Mouse (Mus musculus): ENCODE data around the gene Ddah2. TPM values are rescaled to one million over a fixed set of nuclear protein-coding genes. Genes with fewer than 3 reads are reported as not detected.

The Ddah2 gene
- polyA plus RNA-seq, 2 experiments = 12.0 to 16.1 TPM

GRCm38 (mm10) chr17:35064378-35064877, 5.6 kb downstream of the Ddah2 start:
- Histone ChIP-seq H3K9me3 (ENCODE audit: control insufficient read depth, low read length) (no peaks in the 10 kb centered on the region), H3K9ac (replicated peaks) (no peak overlapping the region), H3K4me1 (replicated peaks; ENCODE audit: control insufficient read depth in 2 of 2, insufficient read depth in 2 of 2, low read length in 1 of 2) (peaks cover 12 to 13% of the 10 kb centered on the region in 2 experiments), H3K4me3 (ENCODE audit: insufficient read depth in 1 of 2, low read depth in 2 of 2, low read length in 2 of 2) (peak overlapping the region in 1 of 2 experiments; percentile 43; a peak in 2 of 4 replicates), H3K4me2 (ENCODE audit: low read depth) (peak overlapping the region; percentile 72), H3K27me3 (ENCODE audit: control insufficient read depth, insufficient read depth, low read length) (peaks cover 41% of the 10 kb centered on the region), H3K27ac (no peak overlapping the region), H3K36me3 (replicated peaks; ENCODE audit: control insufficient read depth, insufficient read depth, low read depth) (no peaks in the 10 kb centered on the region)
- ATAC-seq (ENCODE audit: insufficient read depth) (no peak), DNase-seq (ENCODE audit: low read depth in 3 of 3, low spot score in 3 of 3) (no peak)
- WGBS (ENCODE audit: insufficient replicate concordance) = 25% methylated on average over 10 of the region's 10 CpGs
- TF ChIP-seq CTCF (IDR thresholded peaks at IDR 0.05; ENCODE audit: low read depth) = no peak
- TF ChIP-seq EP300 (IDR thresholded peaks at IDR 0.05; ENCODE audit: low read depth) = no peak

GRCm38 (mm10) chr17:35064951-35065947, 6.4 kb downstream of the Ddah2 start, which contains the start of gene Ly6g6c:
Gene Ly6g6c (plus strand): TSS chr17:35065388.
- peaks cover 41% of the 10 kb centered on the region for H3K27me3 ChIP-seq (ENCODE audit: control insufficient read depth, insufficient read depth, low read length)
- no peak within 1 kb of the TSS for H3K27ac ChIP-seq
- DNase-seq (ENCODE audit: low read depth in 3 of 3, low spot score in 3 of 3) = no peak
- WGBS (ENCODE audit: insufficient replicate concordance) = 2% methylated on average over 48 of the region's 48 CpGs
- ATAC-seq (ENCODE audit: insufficient read depth) = peak; percentile 38
- TF ChIP-seq EP300 (IDR thresholded peaks at IDR 0.05; ENCODE audit: low read depth) (no peak), CTCF (IDR thresholded peaks at IDR 0.05; ENCODE audit: low read depth) (no peak)
- peaks cover 9 to 11% of the 10 kb centered on the region in 2 experiments for H3K4me1 ChIP-seq (replicated peaks; ENCODE audit: control insufficient read depth in 2 of 2, insufficient read depth in 2 of 2, low read length in 1 of 2)
- no peaks in the 10 kb centered on the region for H3K36me3 ChIP-seq (replicated peaks; ENCODE audit: control insufficient read depth, insufficient read depth, low read depth)
- no peaks in the 10 kb centered on the region for H3K9me3 ChIP-seq (ENCODE audit: control insufficient read depth, low read length)
- peak within 1 kb of the TSS; percentile 72 for H3K4me2 ChIP-seq (ENCODE audit: low read depth)
- H3K9ac ChIP-seq (replicated peaks) = peak within 1 kb of the TSS; percentile 23; the same call in 1 of the 2 replicates
- peak within 1 kb of the TSS; percentile 37 to 43 for H3K4me3 ChIP-seq (ENCODE audit: insufficient read depth in 1 of 2, low read depth in 2 of 2, low read length in 2 of 2)

DNA sequence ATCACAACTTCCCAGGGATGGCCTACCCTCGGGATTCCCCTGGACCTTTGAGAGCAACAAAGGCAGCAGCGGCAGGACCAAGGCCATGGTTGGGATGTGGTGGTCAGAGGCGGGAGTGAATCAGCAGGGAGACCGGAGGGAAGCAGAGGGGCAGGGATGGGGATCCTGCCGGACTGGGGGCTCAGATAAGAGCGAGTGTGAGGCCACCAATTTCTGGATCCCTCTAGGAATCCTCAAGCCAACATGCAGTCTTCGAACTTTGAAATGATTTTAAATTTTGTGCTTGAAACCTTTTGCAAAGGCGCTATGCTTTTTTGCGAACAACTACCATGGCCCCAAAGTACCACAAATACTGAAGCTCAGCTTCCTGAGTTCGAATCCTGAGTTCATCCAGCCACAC, 7.2 kb downstream of the Ddah2 start, which contains the start of gene Mpig6b:
Mpig6b (minus strand) TSS at position 101 of the 400 bp plus-strand sequence.
- Histone ChIP-seq H3K4me1 (replicated peaks; ENCODE audit: control insufficient read depth in 2 of 2, insufficient read depth in 2 of 2, low read length in 1 of 2) (peaks cover 9 to 11% of the 10 kb centered on the region in 2 experiments), H3K4me3 (ENCODE audit: insufficient read depth in 1 of 2, low read depth in 2 of 2, low read length in 2 of 2) (peak within 1 kb of the TSS; percentile 37 to 43), H3K9me3 (ENCODE audit: control insufficient read depth, low read length) (no peaks in the 10 kb centered on the region), H3K27ac (no peak within 1 kb of the TSS), H3K27me3 (ENCODE audit: control insufficient read depth, insufficient read depth, low read length) (peaks cover 41% of the 10 kb centered on the region), H3K9ac (replicated peaks) (peak within 1 kb of the TSS; percentile 23; the same call in 1 of the 2 replicates), H3K4me2 (ENCODE audit: low read depth) (peak within 1 kb of the TSS; percentile 72), H3K36me3 (replicated peaks; ENCODE audit: control insufficient read depth, insufficient read depth, low read depth) (no peaks in the 10 kb centered on the region)
- DNase-seq (ENCODE audit: low read depth in 3 of 3, low spot score in 3 of 3) (no peak), ATAC-seq (ENCODE audit: insufficient read depth) (no peak)
- no peak for TF ChIP-seq EP300 (IDR thresholded peaks at IDR 0.05; ENCODE audit: low read depth)
- TF ChIP-seq CTCF (IDR thresholded peaks at IDR 0.05; ENCODE audit: low read depth) = no peak
- WGBS (ENCODE audit: insufficient replicate concordance) = 32% methylated on average over 10 of the region's 10 CpGs

GRCm38 (mm10) chr17:35068213-35068914, 9.5 kb downstream of the Ddah2 start:
- 67% methylated on average over 17 of the region's 17 CpGs for WGBS (ENCODE audit: insufficient replicate concordance)
- ATAC-seq (ENCODE audit: insufficient read depth) (no peak), DNase-seq (ENCODE audit: low read depth in 3 of 3, low spot score in 3 of 3) (no peak)
- Histone ChIP-seq H3K27ac (no peak overlapping the region), H3K4me3 (ENCODE audit: insufficient read depth in 1 of 2, low read depth in 2 of 2, low read length in 2 of 2) (no peak overlapping the region), H3K27me3 (ENCODE audit: control insufficient read depth, insufficient read depth, low read length) (peaks cover 41% of the 10 kb centered on the region), H3K9me3 (ENCODE audit: control insufficient read depth, low read length) (no peaks in the 10 kb centered on the region), H3K4me2 (ENCODE audit: low read depth) (no peak overlapping the region), H3K4me1 (replicated peaks; ENCODE audit: control insufficient read depth in 2 of 2, insufficient read depth in 2 of 2, low read length in 1 of 2) (peaks cover 9 to 11% of the 10 kb centered on the region in 2 experiments), H3K9ac (replicated peaks) (no peak overlapping the region), H3K36me3 (replicated peaks; ENCODE audit: control insufficient read depth, insufficient read depth, low read depth) (no peaks in the 10 kb centered on the region)
- TF ChIP-seq EP300 (IDR thresholded peaks at IDR 0.05; ENCODE audit: low read depth) (no peak), CTCF (IDR thresholded peaks at IDR 0.05; ENCODE audit: low read depth) (no peak)

All from liver, embryonic 14.5 days (tissue).